Mouse (Mus musculus) E14TG2a.4 (cell line): Measurements from ENCODE around the gene Asrgl1.

Experiments used
- CTCF ChIP-seq: conservative IDR thresholded peaks from 2 replicates; pipeline ENCODE4 v1.5.1; 2014; ENCODE audit warnings: low read length
- POU5F1 ChIP-seq: IDR thresholded peaks from 2 replicates; pipeline ENCODE4 v1.6.1; 2014; ENCODE audit warnings: low read length, borderline replicate concordance

DNA sequence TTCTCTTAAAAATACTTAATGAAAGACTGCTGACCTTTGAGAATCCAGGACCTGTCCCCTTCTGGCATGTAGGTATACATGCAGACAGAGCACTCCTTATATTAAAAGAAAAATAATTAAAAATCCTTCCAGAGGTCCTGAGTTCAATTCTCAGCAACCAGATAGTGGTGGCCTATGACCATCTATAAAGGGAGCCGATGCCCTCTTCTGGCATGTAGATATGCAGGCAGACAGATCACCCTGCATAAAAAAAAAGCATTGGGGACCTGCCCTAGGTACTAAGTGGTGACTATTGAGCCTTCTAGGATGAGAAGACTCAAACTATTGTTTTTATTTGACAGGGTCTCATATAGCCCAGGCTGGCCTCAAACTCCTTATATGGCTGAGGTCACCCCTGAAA, 26.9 kb downstream of the Asrgl1 start:
- TF ChIP-seq CTCF (no peak), POU5F1 (no peak)
